Mouse (Mus musculus) kidney, adult 18-20 months (tissue): Measurements from ENCODE around the gene Hacl1.
A peak's percentile ranks its signal among the peaks of the same experiment; 100 is the strongest.

Experiments used
- DNase-seq: peaks from one replicate; pipeline ENCODE4 v3.0.0; 2021

Hacl1 gene

GRCm38 (mm10) chr14:31661671-31662554, 20.8 kb upstream of the Hacl1 start:
- DNase-seq, result peak; percentile 88

- no peak for DNase-seq
Observed at GRCm38 (mm10) chr14:31660312-31661093, 19.4 kb upstream of the Hacl1 start.

DNA sequence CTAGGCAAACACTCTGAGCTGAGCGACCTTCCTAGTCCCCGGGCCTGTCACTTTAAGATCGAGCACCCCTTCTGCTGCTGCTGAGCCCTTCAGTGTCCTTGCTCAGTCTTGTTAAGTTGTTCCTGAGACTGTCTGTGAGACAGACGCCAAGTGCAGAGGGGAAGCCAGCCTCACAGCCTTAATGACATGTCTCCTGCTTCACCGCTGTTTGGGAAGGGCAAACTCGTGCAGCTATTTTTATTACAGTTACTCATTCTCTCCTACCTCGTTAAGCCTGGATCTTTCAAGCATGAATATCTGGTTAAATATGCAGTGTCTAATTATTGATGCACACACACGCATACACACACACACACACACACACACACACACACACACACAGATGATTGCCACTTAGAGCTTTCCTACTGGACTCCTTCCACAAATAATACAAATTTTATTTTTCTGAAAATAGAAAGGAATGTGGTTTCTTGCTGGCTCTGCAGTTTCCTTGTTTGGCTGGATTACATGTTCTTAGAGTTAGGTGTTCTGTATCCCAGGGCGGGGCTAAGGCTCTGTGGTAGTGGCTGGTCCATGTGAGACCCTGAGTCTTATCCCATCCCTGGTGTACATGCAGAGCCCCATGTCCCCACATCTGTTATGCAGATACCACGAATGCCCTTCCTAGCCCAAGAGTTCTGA, 18.6 kb upstream of the Hacl1 start:
- DNase-seq, result peak; percentile 63

DNA sequence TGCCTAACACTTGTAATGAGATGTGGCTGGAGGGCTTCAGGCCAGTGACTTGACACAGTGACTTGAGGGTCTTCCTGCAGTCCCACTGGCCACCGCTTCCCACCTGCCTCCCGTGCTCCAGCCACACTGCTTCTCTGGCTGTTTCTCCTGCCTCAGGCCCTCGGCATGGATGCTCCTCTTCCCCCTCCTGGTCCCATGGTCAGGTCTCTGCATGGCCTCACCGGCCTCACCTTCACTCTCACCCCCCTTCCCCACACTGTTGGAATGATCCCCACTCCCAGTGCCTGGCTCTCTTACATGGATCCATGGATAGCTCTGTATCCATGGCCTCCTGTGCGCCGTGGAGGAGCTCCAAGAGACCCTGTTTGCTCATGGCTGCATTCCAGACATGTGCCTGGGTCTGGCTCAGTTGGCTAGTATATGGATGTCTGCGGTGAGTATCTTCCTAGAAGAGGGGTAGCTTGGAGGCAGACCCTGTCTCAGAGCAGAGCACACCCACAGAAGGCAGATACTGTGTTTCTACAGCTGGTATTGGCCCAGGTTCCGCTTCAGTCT, 17.1 kb upstream of the Hacl1 start:
- DNase-seq, result no peak

GRCm38 (mm10) chr14:31656857-31657645, 16.0 kb upstream of the Hacl1 start:
- DNase-seq, result peak; percentile 81

GRCm38 (mm10) chr14:31656386-31656785, 15.3 kb upstream of the Hacl1 start:
- DNase-seq, result no peak

DNA sequence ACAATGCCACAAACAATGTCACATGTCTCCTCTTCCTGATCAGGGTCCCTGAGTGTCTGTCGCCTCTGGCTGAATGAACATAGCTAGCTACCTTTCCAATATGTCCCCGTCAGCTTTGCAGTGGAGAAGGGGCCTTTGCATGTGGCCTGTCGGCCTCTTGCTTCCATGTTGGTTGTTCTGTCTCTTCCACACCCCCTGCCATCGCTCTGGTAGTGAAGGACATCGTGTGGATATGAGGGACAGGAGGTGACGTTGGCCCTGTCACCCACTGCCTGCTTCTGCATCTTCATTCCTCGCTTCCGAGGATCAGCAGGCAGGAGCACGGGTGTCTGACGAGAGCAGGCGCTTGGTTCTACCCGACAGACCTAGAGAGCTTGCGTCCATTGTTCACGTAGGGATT, 14.3 kb upstream of the Hacl1 start:
- DNase-seq, result no peak

DNA sequence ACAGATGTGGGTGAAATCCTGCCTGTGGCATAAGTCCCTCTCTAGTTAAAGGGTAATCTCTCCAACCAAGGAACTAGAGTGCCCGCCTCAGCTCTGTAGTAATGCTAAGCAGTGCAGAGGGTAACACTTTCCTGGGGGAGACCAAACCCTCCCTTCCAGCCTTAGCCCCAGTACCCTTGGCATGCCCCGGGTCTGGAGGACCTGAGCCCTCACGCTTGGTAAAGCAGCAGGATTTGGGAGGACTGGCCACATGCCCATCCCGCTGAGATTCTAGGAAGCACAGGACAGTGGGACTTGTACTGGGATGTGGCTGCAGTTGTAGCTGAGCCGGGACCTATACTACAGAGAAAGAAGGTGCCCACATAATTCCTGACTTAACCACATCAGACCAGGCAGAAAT, 13.7 kb upstream of the Hacl1 start:
- DNase-seq, result peak; percentile 38

- no peak for DNase-seq
Observed at GRCm38 (mm10) chr14:31653101-31653875, 12.2 kb upstream of the Hacl1 start.

DNA sequence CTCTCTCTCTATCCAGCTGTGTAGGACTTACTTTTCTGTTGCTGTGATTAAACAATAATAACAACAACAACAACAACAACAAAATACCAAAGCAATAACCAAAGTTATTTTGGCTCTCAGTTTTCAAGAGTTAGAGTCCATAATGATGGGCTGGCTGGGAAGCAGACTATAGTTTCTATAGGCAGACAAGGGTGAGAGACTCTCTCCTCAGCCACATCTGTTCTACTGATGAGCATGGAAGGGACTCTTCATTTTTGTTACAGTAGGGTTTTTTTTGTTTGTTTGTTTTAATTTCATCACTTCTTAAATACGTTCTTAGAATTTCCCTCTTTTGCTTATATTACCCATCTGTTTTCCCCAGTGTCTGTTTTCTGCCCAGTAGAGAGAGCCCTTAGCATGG, 11.5 kb upstream of the Hacl1 start:
- no peak for DNase-seq

DNA sequence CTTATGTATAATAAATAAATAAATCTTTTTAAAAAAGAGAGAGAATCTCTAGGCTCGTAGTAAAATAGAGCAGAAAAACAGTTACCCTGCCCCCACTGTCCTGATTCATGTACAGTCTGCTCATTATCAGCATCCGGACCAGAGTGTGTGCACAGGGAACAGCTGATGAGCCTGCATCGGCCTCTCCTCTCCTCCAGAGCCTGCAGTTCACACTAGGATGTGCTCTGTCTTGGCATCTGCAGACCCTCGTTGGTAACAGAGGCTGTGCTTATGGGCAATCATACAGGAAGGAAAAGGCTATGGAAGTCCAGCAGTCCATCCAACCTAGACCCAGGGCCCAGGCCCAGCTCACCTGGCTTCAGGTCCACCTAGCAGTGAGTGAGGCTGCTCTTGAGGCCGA, 11.0 kb upstream of the Hacl1 start:
- DNase-seq, result no peak

GRCm38 (mm10) chr14:31651206-31651605, 10.1 kb upstream of the Hacl1 start:
- DNase-seq, result no peak

DNA sequence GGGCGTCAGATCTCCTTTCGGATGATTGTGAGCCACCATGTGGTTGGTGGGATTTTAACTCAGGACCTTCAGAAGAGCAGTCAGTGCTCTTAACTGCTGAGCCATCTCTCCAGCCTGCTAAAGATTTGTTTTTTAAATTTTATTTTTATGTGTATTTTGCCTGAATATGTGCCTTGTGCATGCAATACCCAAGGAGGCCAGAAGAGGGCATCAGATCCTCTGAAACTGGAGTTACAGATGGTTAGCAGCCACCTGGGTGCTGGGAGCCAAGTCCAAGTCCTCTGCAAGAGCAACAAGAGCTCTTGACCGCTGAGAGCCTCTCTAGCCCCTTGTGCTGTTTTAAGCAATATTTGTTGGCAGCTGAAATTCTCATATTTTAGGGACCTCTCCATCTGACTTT, 9.3 kb upstream of the Hacl1 start:
- no peak for DNase-seq

- DNase-seq, result no peak
Observed at GRCm38 (mm10) chr14:31647991-31648390, 6.9 kb upstream of the Hacl1 start.

GRCm38 (mm10) chr14:31645920-31646319, 4.8 kb upstream of the Hacl1 start:
- DNase-seq, result no peak

- no peak for DNase-seq
Observed at GRCm38 (mm10) chr14:31644931-31645547, 4.0 kb upstream of the Hacl1 start.

GRCm38 (mm10) chr14:31644183-31644830, 3.2 kb upstream of the Hacl1 start:
- DNase-seq, result peak; percentile 64

- DNase-seq, result peak; percentile 67
Observed at GRCm38 (mm10) chr14:31641506-31642155, 545 bp upstream of the Hacl1 start.

DNA sequence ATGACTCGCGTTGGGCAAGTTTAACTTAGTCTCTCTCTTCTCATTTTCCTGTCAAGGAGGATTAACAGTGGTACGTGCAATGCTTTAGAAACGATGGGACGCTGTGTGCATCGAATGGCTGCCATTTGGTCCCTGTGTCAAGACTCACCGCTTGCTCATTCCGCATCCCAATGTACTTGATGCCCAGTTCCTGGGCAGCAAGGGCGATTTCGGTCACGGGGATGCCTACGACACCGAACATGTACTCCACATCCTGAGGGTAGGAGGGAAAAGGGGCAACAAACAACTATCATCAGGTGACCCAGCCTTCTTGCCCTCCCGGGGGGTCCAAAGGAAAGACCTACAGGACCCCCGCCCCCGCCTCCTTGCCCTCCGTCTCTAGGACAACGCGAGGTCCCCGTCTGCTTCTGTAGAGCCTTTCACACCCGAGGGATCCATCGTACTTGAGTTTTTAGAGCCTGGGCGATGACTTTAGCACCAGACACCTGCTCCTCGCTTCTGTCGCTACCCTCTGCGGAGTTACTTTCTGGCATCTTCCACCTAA, 668 bp downstream of the Hacl1 start, which contains the start of gene Gm49387:
Gene Gm49387, minus strand, starts transcription at position 533 of the 544 bp plus-strand sequence.
- DNase-seq, result no peak
